Mouse (Mus musculus) right cerebral cortex, postnatal 36 days (tissue): ENCODE measurements at regions not wholly inside any gene's neighbourhood (a gene's known extent, or its start where the extent isn't known, plus 50 kb on each side); places are given as distances from the start of the nearest gene placed in this dataset.
"Not testable (repeated sequence)": the region's sequence is repeated elsewhere in the genome, so short reads cannot be mapped to it uniquely, and the experiment has no call there.

Experiments used
- DNase-seq, 2 experiments: peaks; one replicate each; pipeline ENCODE4 v3.0.0; 2022; ENCODE audit warnings: low spot score in 2 of 2, mixed read lengths in 1 of 2

DNA sequence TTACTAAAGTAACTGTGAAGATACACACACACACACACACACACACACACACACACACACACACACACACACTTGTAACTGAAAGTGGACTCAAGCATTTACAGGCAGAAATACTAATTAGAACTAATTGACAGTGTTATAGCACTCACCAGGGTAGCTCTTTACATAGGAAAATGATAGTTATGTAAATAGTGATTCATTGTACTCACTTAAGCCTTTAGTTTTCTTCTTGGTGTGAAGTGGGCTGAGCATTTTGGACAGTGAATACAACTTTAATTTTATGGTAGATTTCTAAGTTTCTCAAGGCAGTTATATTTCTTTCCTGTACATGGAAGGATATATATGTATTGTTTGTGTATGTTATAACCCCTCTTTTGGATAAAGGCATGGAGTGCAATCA, 704.5 kb upstream of the Nr2f1 start:
- DNase-seq = no peak

DNA sequence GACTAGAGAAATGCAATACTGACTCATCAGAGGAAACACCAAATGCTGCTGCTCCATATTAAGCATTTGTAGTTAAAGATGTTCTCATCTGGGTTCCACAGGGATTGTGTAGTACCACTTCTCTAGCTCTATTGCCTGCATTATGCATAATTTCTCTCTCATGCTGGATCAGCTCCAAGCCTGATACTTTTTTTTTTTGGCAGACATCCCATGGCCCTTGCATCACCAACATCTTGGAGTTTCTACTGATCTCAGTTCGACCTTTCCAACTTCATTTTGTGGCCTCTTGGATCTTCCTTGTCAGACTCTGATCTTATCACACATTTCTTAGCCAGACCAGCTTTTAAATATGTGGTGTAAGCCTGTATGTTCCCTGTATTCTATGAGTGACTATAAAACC, 701.1 kb upstream of the Nr2f1 start:
- no peak for DNase-seq

DNA sequence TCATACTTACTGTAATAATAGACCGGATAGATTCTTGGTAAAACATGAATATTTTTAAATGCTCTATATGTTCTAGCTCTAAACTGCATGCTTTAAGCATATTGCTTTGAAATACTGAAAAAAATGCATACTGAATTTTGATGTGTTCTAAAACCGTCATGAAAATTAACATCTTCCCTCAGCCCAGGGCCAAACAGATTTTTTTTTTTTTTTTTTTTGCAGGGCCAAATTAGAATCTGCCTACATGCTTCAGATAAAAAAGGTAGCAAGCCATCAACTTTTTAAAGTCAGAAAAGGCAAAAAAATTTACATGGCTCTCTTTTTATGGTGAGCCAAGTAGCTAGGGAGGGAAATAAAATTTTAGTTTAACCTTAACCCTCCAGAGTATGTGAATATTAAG, 692.7 kb upstream of the Nr2f1 start:
- DNase-seq = no peak

DNA sequence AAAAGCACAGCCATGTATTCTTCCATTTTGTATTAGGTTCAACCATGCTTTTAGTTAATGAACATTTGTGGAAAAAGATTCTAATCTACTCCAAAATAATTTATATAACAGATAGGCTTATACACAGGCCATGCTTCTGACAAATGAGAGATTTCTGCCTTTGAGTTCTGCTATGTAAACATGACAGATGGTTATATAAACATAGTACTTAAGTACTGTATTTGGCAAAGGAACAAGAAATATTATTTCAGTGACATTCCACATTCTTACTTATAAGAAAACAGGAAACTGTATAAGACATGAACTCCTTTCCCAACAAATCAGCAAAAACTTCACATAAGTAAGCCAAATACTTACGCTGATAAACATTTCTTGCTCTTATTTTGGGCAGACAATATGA, 683.5 kb upstream of the Nr2f1 start:
- DNase-seq = no peak

DNA sequence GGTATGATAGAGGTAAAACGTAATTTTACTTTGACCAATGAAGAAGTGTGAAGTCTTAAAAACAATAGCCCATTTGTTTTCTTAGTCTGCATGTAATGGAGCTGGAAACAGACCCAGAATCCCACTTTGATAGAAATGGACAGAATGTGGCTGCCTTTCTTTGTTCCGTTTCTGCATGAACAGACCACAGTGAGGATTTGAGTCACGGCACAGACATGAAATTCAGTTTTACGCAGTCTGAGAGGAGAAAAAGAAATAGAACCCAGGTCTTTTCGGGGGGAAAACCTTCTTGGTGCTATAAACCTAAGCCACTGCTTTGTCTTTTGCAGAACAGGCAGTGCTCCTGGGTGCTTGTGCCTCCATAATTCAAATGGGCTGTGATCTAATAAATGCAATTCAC, 673.0 kb upstream of the Nr2f1 start:
- DNase-seq = no peak

DNA sequence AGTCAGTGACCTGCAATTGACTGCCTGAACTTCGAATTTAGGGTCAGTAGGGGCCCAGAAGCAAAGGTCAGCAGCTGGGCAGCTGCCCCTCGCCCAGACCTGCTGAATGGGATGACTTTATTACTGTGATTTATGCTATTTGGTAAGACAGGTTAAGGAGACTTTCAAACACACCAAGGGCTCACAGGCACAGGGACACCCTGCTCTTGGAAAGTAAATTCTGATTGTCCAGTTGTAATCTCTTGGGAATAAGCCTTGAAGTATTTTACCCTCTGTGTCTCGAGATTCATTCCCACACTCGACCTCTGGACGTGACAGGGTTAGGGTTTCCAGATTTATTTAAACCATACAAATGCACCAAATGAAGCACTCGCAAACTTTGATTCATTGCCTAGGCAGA, 672.4 kb upstream of the Nr2f1 start:
- no peak for DNase-seq

DNA sequence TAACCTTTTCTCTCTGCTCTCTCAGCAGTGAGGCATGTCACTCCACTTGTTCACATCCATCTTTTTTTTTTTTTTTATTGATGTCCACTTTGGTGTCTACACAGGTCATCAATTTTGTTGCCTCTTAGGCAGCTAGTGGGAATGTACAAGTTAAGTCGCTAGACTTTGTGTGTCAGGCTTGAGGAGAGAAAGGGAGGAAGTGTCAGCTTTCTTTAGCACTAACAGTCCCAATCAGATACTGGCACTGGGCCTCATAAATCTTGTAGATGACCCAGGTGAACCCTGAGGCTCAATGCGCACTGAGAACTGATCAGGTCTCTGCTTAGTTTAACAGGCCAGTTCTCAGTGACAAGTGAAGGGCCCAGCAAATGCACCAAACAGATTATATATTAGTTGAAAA, 671.7 kb upstream of the Nr2f1 start:
- no peak for DNase-seq

DNA sequence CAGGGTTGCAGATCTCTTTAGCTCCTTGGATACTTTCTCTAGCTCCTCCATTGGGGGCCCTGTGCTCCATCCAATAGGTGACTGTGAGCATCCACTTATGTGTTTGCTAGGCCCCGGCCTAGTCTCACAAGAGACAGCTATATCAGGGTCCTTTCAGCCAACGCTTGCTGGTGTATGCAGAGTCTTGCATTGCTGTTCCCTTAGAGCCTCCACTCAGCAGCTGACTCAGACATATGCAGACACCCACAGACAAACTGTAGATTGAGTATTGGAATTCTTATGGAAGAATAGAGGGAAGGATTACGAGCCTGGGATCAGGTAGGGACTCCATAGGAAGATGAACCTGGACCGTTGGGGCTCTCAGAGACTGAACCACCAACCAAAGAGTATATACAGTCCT, 624.8 kb upstream of the Nr2f1 start:
- not testable (repeated sequence) for DNase-seq

DNA sequence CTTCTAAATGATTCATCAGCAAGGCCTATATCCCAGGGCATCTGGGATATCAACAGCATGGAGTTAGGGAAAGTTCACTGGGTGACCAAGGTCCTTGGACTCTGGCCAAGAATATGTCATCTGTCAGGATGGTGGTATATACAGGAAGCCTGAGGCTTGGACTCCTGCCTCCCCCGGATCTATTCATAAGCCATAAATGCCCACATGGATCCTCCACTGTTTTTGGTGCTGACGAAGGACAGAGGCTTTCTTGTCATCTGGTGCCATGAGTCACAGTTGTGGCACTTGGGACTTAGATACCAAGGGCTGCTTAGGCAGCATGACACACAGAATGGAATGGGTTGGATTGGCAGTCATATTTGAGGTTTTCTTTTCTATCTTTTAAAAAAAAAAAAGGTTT, 610.1 kb upstream of the Nr2f1 start:
- DNase-seq = no peak

DNA sequence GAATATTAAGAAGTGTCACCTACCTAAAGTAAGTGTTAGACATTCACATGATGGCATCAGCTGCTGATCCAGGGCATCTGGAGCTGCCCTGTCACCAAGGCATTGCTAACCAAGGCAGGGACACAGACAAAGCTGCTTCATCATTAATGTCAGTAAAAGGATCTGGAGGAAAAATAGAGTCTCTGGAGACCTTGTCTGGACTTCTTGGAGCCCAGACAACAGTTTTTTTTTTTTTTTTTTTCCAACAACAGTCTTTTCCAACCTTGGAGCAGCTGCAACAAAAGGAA, 603.2 kb upstream of the Nr2f1 start:
- DNase-seq = no peak

DNA sequence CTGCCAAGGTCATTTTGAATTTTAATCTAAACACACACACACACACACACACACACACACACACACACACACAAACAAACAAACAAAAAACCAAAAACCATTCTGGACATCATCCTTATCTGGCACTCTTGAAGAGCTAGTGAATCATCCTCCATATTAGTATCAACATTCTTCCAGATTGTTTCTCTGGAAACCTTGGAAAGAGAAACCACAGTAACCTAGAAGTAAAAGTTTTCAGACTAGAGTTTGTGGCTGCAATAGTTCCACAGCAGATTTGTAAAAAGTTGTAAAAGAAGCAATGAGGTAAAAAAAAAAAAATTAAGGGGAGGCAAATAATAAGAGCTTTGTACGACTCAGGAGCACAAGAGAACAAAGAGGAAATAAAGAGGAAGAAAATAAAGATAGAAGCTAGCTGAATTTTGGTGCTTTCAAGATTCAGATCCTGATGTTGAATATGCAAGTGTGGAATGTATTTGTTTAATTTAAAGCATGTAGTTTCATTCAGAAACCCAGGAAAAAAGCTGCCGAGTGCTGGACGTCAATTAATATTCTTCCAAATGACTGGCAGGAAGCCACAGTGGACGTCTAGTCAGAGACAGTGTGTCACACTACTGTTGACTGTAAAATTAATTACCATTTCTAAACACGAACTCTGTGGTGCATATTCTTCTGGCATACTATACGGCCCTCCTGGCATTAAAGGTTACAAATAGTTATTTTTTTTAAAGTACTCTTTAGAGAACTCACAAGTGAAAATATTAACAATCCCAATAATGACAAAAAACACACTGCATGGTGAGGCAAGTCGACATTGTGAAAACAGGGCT, 602.7 kb upstream of the Nr2f1 start:
- no peak for DNase-seq

DNA sequence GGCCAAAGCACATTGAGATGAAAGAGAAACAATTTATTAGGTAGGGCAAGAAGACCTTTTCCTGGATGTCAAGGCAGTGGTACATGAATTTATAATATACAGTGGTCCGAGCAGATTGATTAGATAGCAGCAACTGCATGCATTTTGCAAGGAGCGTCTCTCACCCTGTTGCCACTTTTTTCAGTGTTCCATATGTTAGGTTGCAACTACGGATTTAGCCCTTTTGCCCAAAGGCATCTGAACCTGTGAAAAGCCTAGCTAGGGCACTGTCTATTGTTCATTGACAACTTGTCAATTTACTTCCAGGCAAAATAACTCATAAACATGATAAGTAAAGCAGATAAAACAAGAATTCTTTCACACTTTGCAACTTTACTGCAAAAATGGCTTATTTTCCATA, 600.1 kb upstream of the Nr2f1 start:
- no peak for DNase-seq

DNA sequence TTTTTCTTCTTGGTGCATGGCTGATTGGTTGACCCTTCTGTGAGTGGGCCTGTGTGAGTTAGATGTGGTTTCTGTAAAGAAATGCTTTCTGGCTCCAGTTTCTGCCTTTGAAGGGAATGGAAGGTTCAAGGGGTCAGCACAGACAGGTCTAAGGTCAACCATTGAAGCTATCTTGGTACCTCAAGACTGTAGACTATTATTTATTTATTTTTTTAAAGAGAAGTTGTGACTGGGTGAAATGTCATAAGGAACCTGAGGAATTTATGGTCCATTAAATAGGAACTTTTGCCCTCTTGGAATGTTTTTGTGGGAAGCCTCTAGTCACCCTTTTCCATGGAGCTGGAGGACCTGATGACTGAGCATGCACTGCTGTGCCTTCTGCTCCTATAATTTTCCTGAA, 595.7 kb upstream of the Nr2f1 start:
- DNase-seq = no peak

DNA sequence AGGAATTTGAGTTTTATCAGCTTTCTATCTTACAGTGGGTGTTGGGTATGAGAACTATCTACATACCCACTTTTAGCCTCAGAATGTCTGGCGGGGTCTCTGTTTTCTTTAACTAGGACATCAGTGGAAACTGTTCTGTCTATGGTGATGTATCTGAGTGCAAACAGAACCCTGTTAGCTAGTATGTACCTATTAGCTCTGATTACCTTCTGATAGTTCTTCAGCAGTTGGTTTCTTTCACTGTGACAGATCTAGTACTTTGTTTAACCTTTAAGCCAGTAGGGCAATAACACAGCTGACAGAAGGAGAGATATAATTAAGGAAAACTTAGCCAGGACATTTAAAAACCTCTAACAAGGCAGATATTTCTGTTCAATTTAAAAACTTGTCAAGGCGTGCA, 584.7 kb upstream of the Nr2f1 start:
- no peak for DNase-seq

DNA sequence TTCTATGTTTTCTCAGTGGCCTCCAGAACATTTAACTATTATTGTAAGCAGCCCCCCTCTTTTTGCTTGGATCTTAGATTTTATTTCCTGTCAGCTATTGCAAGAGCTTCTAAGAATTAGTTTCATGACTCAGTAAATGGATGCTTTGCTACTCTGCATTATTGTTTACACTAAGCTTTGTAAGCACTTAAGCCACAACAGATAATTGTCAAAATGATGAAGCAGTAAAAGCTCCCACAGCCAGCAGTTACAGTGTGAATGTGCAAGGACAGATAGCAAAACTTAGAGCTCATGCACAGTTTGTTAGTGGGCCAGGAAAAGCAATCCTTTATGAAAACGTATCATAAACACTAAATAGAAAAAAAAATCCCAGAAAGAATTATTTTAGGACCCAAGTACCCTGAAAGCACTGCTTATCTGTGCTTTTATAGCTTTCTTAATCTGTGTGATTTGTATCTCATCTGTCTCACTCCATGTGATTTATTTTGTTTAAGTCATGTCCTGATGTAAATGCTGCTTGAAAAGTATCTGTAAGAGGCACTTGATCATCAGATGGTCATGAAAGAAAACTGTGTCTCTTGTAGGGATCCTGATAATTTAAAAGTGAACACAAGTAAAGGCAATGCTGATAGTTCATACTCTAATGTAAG, 584.2 kb upstream of the Nr2f1 start:
- DNase-seq = no peak
